Mouse (Mus musculus): Measurements from ENCODE around the gene Aim2.
"Not testable (repeated sequence)": the region's sequence is repeated elsewhere in the genome, so short reads cannot be mapped to it uniquely, and the experiment has no call there.

The Aim2 gene

GRCm38 (mm10) chr1:173456761-173457160 is 106.1 kb downstream of the Aim2 start:
- no peak for DNase-seq (ENCODE audit: low spot score)

- not testable (repeated sequence) for DNase-seq (ENCODE audit: low spot score)
Observed at GRCm38 (mm10) chr1:173480399-173481181, 129.9 kb downstream of the Aim2 start.

- DNase-seq (ENCODE audit: low spot score) = not testable (repeated sequence)
Observed at GRCm38 (mm10) chr1:173481182-173481574, 130.5 kb downstream of the Aim2 start.

GRCm38 (mm10) chr1:173490812-173491480 is 140.3 kb downstream of the Aim2 start, which contains the start of gene Ifi206:
Gene Ifi206, minus strand, starts transcription at chr1:173491041.
- not testable (repeated sequence) for DNase-seq (ENCODE audit: low spot score)

- DNase-seq (ENCODE audit: low spot score) = not testable (repeated sequence)
Observed at GRCm38 (mm10) chr1:173491483-173491882, 140.8 kb downstream of the Aim2 start.

GRCm38 (mm10) chr1:173510595-173510994 is 159.9 kb downstream of the Aim2 start:
- DNase-seq (ENCODE audit: low spot score) = not testable (repeated sequence)

Data from ovary, postnatal 10 days (tissue).